Mouse (Mus musculus) limb, embryonic 15.5 days (tissue): ENCODE results near the gene Myadm. TPM values are rescaled to one million over a fixed set of nuclear protein-coding genes. Genes with fewer than 3 reads are reported as not detected.

Source experiments
- ATAC-seq: fragments of 200-750 bp; cut with Nextera tagmentation; 2 replicates; pipeline ENCODE4 v1.8.0; 2017; ENCODE audit warnings: low read depth, moderate TSS enrichment; ENCODE audit not compliant: insufficient number of reproducible peaks, low FRiP score, low TSS enrichment
- H3K27ac ChIP-seq: fragments of 300-500 bp; sonication (generic); 2 replicates; pipeline ENCODE4 v1.5.1; 2015; ENCODE audit warnings: moderate library complexity, mild to moderate bottlenecking, inconsistent platforms
- H3K27me3 ChIP-seq: fragments of 300-500 bp; sonication (generic); 2 replicates; pipeline ENCODE4 v1.6.1; 2015; ENCODE audit warnings: inconsistent platforms
- H3K36me3 ChIP-seq: fragments of 300-500 bp; sonication (generic); 2 replicates; pipeline ENCODE4 v1.6.1; 2015; ENCODE audit warnings: inconsistent platforms
- H3K4me1 ChIP-seq: fragments of 300-500 bp; sonication (generic); 2 replicates; pipeline ENCODE4 v1.6.1; 2015; ENCODE audit warnings: inconsistent platforms
- H3K4me2 ChIP-seq: fragments of 300-500 bp; sonication (generic); 2 replicates; pipeline ENCODE4 v1.6.1; 2015; ENCODE audit warnings: mild to moderate bottlenecking, inconsistent platforms
- H3K4me3 ChIP-seq: fragments of 300-500 bp; sonication (generic); 2 replicates; pipeline ENCODE4 v1.5.1; 2015; ENCODE audit warnings: mild to moderate bottlenecking, inconsistent platforms
- H3K9ac ChIP-seq: fragments of 300-500 bp; sonication (generic); 2 replicates; pipeline ENCODE4 v1.6.1; 2015; ENCODE audit warnings: inconsistent platforms
- H3K9me3 ChIP-seq: fragments of 300-500 bp; sonication (generic); 2 replicates; pipeline ENCODE4 v1.6.1; 2016; ENCODE audit warnings: inconsistent platforms
- WGBS: fragments of 180-500 bp; shearing (Covaris S2); methylation state at CpG from one replicate; pipeline ENCODE4 v1.1.7; 2015; 5-methylcytosine and 5-hydroxymethylcytosine counted together
- polyA plus RNA-seq: library from polyadenylated mRNA; unstranded; fragments of >200 nt; fragmentation: Nextera tagmentation; extraction: Ambion mirVana; gene quantifications from 2 replicates; pipeline ENCODE4 v1.2.1, GENCODE M21; 2015

The Myadm gene
- polyA plus RNA-seq, result 125 and 177 TPM in 2 replicates

DNA sequence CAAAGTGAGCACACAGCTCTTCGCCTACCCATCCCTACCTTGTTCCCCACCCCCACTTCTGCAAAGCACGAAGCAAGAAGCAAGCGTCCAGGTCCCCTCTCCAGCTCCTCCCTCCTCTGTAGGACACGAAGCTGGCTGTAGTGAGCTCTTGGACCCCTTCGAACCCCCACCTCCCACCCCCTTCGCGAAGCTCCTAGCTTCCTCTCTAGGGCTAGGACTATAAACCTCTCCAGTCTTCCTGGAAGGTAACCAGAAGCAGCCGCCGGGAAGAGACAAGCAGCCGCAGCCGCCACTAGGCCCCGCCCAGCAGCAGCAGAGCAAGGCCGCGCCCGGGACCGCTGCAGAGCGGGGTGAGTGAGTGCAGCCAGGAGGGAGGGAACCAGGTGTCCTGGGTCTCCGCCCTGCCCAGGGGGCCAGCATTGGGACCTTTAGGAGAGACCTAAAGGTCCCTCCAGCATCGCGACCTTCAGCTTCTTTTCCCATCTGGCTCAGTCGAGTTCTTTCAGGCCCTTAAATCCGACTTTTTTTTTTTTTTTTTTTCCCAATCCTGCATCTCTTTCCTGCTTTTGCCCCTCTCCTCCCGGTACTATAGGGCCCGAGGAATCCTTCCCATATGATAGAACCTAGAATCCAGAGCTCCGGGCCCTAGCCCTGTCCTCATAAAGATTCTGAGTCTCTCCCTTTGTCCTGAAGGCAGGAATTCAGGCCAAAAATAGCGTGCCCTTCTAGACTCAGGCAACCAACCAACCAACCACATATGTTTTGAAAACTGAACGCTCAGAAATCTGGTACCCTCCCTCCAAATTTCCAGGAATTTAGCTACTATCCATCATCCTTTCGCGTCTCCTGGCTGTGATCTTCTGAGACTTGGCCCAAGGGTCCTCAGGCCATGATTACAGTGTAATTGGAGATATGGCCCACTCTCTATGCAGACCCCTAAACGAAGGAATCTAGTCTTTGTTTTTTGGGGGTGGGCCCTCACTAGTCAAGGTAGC lies at the start of gene Myadm, which contains the start of gene Prkcg:
Gene Myadm, plus strand, starts transcription at position 105 of the 995 bp plus-strand sequence.
Gene Prkcg, plus strand, starts transcription at position 204 of the 995 bp plus-strand sequence.
- Histone ChIP-seq H3K36me3 (peaks cover 5% of the 10 kb centered on the region; the same call in 1 of the 2 replicates), H3K27me3 (no peaks in the 10 kb centered on the region), H3K9me3 (no peaks in the 10 kb centered on the region), H3K4me3 (peak within 1 kb of the TSS; percentile 52), H3K4me2 (peak within 1 kb of the TSS; percentile 68), H3K4me1 (peaks cover 36% of the 10 kb centered on the region), H3K27ac (peak within 1 kb of the TSS; percentile 94), H3K9ac (peak within 1 kb of the TSS; percentile 37)
- under 1% methylated on average over 30 of the region's 30 CpGs for WGBS
- ATAC-seq, result peak; percentile 64

DNA sequence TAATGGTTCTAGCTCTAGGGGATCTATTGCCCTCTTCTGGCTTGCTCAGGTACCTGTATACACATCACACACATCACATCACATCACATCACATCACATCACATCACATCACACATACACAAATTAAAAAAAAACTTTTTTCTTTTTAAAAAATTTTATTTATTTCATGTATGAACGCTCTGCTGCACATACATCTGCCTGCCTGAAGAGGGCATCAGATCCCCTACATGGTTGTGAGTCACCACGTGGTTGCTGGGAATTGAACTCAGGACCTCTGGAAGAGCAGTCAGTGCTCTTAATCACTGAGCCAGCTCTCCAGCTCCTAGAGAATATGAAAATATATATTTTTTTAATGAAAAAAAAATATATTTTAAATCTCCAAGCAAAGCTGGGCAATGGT lies 49.7 kb upstream of the Myadm start:
- no peaks in the 10 kb centered on the region for H3K4me1 ChIP-seq
- H3K4me3 ChIP-seq, result no peak overlapping the region
- H3K9me3 ChIP-seq, result no peaks in the 10 kb centered on the region
- H3K27me3 ChIP-seq, result no peaks in the 10 kb centered on the region
- H3K4me2 ChIP-seq, result no peak overlapping the region
- H3K36me3 ChIP-seq, result no peaks in the 10 kb centered on the region
- ATAC-seq, result no peak
- no peak overlapping the region for H3K27ac ChIP-seq
- 83% methylated on average over 2 of the region's 2 CpGs for WGBS
- no peak overlapping the region for H3K9ac ChIP-seq

DNA sequence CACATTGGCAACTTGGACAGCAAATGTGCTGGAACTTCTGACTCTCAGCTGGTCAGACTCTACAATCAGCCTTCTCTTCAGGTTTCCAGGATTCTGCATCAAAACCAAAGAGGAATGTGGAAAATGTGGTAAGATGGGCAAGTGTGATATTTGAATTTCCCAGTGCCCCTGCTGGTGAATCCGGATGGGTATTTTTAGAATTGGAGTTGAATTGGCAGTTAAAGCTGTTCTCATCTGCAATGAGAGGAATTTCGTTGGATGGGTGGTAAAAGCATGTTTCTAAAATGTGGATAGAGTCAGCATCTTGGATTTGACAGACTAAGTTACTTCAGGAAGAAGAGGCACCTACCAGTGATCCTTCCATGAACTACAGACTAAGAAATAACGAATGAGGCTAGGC lies 28.2 kb upstream of the Myadm start:
- H3K9me3 ChIP-seq, result no peaks in the 10 kb centered on the region
- peaks cover 10% of the 10 kb centered on the region for H3K27me3 ChIP-seq
- H3K9ac ChIP-seq, result no peak overlapping the region
- no peaks in the 10 kb centered on the region for H3K36me3 ChIP-seq
- WGBS, result 63% methylated on average over 3 of the region's 3 CpGs
- no peak overlapping the region for H3K27ac ChIP-seq
- ATAC-seq, result no peak
- peaks cover 5% of the 10 kb centered on the region; the same call in 1 of the 2 replicates for H3K4me1 ChIP-seq
- no peak overlapping the region for H3K4me2 ChIP-seq
- no peak overlapping the region for H3K4me3 ChIP-seq

DNA sequence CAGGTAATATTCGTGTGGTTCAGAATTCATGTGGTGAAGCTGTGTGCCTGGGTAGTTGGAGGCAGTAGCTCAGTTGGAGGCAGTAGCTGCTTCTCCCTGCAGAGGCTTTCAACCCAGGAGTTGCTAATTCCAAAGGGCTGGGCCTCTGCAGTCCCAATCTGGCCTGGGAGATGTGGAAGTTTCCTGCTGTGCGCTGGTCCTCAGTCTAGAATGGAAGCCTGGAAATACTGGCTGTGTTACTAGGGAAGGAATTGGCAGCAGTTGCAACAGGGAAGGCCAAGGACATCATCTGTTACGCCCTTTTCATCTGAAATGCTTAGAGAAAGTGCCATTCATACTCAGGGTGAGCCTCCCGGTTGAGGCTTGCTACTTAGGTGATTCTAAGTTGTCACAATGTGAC lies 27.4 kb upstream of the Myadm start:
- no peak overlapping the region for H3K4me2 ChIP-seq
- 62% methylated on average over 4 of the region's 4 CpGs for WGBS
- no peaks in the 10 kb centered on the region for H3K9me3 ChIP-seq
- no peak for ATAC-seq
- no peak overlapping the region for H3K4me3 ChIP-seq
- no peak overlapping the region for H3K9ac ChIP-seq
- H3K4me1 ChIP-seq, result peaks cover 5% of the 10 kb centered on the region; the same call in 1 of the 2 replicates
- H3K27me3 ChIP-seq, result peaks cover 10% of the 10 kb centered on the region
- no peak overlapping the region for H3K27ac ChIP-seq
- H3K36me3 ChIP-seq, result no peaks in the 10 kb centered on the region

DNA sequence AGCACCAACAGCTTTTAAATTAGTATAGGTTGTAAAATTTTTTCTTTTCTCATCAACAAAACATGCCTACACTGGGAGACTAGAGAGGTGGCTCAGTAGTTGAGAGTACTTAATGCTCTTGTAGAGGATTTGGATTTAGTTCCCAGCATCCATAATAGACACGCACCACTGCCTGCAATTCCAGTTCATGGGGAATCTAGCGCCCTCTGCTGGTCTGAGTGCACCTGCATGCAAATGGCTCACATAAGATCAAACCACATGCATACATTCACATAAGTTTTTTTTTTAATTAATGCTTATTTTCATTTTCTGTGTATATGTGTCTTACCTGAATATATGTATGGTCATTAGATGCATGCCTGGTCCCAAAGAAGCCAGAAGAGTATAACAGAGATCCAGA lies 26.1 kb upstream of the Myadm start:
- Histone ChIP-seq H3K36me3 (no peaks in the 10 kb centered on the region), H3K9ac (no peak overlapping the region), H3K9me3 (no peaks in the 10 kb centered on the region), H3K27ac (no peak overlapping the region), H3K4me1 (peaks cover 5% of the 10 kb centered on the region; the same call in 1 of the 2 replicates), H3K4me3 (no peak overlapping the region), H3K4me2 (no peak overlapping the region), H3K27me3 (peaks cover 10% of the 10 kb centered on the region)
- 42% methylated on average over 2 of the region's 2 CpGs for WGBS
- no peak for ATAC-seq

DNA sequence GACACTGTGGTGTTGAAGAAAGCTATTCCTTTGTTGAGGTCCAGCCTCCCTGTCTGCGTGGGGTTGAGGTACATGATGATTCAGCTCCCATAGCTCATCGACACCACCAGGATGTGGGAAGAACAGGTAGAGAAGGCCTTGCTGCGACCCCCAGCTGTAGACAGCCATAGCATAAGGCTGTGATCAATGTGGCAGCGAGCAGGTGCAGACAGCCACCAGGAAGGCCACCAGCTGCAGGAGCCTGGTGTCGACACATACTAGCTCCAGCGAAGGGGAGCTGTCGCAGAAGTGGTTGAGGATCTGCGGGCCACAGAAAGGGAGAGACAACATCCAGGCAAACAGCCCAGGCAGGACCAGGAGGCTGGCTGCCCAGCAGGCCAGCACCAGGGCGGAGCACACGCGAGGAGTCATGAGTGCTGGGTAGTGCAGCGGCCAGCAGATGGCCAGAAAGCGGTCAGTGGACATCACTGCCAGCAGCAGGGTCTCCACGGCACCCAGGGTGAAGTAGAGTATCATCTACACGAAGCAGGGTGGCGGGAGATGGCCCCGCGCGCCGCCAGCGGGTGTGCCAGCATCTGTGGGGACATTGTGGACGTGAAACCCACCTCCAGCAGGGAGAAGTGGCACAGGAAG lies 24.4 kb upstream of the Myadm start:
- Histone ChIP-seq H3K27ac (no peak overlapping the region), H3K9ac (no peak overlapping the region), H3K4me1 (peaks cover 5% of the 10 kb centered on the region; the same call in 1 of the 2 replicates), H3K36me3 (no peaks in the 10 kb centered on the region), H3K4me3 (no peak overlapping the region), H3K9me3 (no peaks in the 10 kb centered on the region), H3K4me2 (peak overlapping the region; percentile 23; the same call in 1 of the 2 replicates), H3K27me3 (peaks cover 10% of the 10 kb centered on the region)
- WGBS, result 36% methylated on average over 22 of the region's 22 CpGs
- ATAC-seq, result no peak

DNA sequence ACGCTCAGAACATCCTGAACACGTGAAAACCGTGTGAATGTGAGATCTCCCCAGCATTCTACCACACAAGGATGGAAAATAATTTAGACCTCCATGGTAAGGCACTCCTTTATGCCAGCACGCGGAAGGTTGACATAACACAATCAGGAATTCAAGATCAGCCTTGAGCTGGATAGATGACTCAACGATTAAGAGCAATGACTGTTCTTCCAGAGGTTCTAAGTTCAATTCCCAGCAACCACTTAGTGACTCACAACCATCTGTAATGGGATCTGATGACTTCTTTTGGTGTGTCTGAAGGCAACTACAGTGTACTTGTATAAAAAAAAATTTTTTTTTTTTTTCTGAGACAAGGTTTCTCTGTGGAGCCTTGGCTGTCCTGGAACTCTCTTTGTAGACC lies 23.6 kb upstream of the Myadm start:
- peaks cover 10% of the 10 kb centered on the region for H3K27me3 ChIP-seq
- no peak overlapping the region for H3K4me2 ChIP-seq
- H3K9me3 ChIP-seq, result no peaks in the 10 kb centered on the region
- no peaks in the 10 kb centered on the region for H3K36me3 ChIP-seq
- H3K4me1 ChIP-seq, result peaks cover 5% of the 10 kb centered on the region; the same call in 1 of the 2 replicates
- no peak for ATAC-seq
- no peak overlapping the region for H3K9ac ChIP-seq
- H3K4me3 ChIP-seq, result no peak overlapping the region
- 65% methylated on average over 6 of the region's 6 CpGs for WGBS
- H3K27ac ChIP-seq, result no peak overlapping the region

DNA sequence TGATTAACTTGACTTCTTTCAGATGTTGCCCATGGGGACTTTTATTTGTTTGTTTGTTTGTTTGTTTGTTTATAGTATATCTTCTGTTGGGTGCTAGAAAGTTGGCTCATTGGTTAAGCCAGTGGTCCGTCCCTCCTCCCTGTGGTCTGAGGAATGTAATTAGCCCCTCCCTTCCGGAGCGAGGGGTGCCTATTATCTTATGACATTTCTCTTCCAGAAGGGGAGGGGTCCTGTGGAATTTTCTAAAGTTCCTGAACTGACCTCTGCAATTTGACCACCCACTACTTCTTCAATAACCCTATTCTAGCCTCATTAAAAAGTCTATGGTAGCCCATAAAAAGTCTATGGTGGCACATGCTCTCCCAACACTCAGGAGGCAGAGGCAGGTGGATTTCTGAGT lies 21.6 kb upstream of the Myadm start:
- Histone ChIP-seq H3K9me3 (no peaks in the 10 kb centered on the region), H3K9ac (no peak overlapping the region), H3K36me3 (no peaks in the 10 kb centered on the region), H3K4me3 (no peak overlapping the region), H3K27ac (no peak overlapping the region), H3K27me3 (peaks cover 10% of the 10 kb centered on the region), H3K4me1 (peaks cover 5% of the 10 kb centered on the region; the same call in 1 of the 2 replicates), H3K4me2 (no peak overlapping the region)
- WGBS, result 73% methylated on average over 3 of the region's 3 CpGs
- no peak for ATAC-seq

DNA sequence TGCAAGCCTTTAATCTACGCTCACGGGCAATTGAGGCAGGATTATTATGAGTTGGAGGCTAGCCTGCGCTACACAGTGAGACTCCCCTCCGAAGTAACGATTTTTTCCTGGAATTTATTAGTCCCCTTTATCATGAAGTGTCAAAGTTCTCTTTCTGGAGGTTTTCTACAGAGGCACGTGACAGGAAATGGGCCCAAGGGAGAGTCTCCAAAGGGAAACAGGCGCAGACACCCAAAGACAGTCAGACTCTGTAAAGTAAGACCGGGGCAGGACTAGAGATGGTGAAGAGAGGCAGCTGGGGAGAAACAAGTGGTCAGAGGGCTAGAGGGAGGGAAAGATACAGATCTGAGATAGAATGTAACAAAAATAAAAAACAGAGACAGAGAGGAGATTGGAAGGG lies 21.0 kb upstream of the Myadm start:
- ATAC-seq, result no peak
- Histone ChIP-seq H3K36me3 (no peaks in the 10 kb centered on the region), H3K27ac (no peak overlapping the region), H3K4me3 (no peak overlapping the region), H3K27me3 (peaks cover 10% of the 10 kb centered on the region), H3K9ac (no peak overlapping the region), H3K4me2 (no peak overlapping the region), H3K4me1 (peaks cover 5% of the 10 kb centered on the region; the same call in 1 of the 2 replicates), H3K9me3 (no peaks in the 10 kb centered on the region)
- 65% methylated on average over 8 of the region's 8 CpGs for WGBS

DNA sequence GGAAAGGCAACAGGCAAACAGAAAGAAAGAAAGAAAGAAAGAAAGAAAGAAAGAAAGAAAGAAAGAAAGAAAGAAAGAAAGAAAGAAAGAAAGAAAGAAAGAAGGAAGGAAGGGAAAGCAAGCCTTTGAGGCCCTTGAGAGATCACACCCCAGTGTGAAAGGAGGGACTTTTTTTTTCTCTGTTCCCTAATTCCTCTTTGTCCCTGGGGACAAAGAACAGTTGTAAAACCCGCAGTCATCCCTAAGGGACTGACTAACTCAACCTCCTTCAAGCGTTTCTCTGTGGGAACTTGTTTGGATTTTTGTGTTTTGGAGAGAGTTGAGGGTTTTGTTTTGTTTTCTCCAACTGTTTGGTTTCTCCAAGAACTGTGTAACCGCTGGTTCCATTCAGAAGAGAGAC lies 20.6 kb upstream of the Myadm start:
- 35% methylated on average over 3 of the region's 3 CpGs for WGBS
- no peak for ATAC-seq

DNA sequence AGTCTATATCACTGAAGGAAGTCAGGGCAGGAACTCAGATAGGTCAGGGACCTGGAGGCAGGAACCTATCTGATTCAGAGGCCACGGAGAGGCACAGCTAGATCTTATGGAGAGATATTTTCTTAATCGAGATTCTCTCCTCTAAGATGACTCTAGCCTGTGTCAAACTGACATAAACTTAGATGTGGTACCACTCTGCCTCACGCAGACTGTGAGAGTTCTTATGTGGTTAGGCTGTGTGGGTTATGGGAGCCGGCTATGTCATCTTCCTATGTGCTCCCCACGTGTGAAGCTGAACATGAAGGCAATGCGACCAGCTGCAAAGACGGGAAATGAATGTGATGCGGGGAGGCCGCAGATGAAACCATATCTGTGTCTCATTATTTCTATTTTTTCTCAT lies 16.7 kb upstream of the Myadm start:
- no peak overlapping the region for H3K27ac ChIP-seq
- no peak overlapping the region for H3K4me3 ChIP-seq
- no peak overlapping the region for H3K4me2 ChIP-seq
- H3K27me3 ChIP-seq, result no peaks in the 10 kb centered on the region
- ATAC-seq, result no peak
- no peaks in the 10 kb centered on the region for H3K4me1 ChIP-seq
- 72% methylated on average over 9 of the region's 9 CpGs for WGBS
- H3K36me3 ChIP-seq, result no peaks in the 10 kb centered on the region
- H3K9ac ChIP-seq, result no peak overlapping the region
- no peaks in the 10 kb centered on the region for H3K9me3 ChIP-seq

More for the DNA sequence above, 20.6 kb upstream of the Myadm start:
- Histone ChIP-seq H3K9ac (no peak overlapping the region), H3K4me3 (no peak overlapping the region), H3K27me3 (peaks cover 10% of the 10 kb centered on the region), H3K36me3 (no peaks in the 10 kb centered on the region), H3K27ac (no peak overlapping the region), H3K4me2 (no peak overlapping the region), H3K4me1 (peaks cover 5% of the 10 kb centered on the region; the same call in 1 of the 2 replicates), H3K9me3 (no peaks in the 10 kb centered on the region)
